Mouse (Mus musculus) lung, adult 2 months (tissue): ENCODE results near the gene Fbxo7.

ENCODE experiments used
- CTCF ChIP-seq: fragments of 200-500 bp; IDR thresholded peaks from 2 replicates; pipeline ENCODE4 v1.5.1; 2011; ENCODE audit warnings: mild to moderate bottlenecking, low read length, control low read depth; ENCODE audit not compliant: insufficient read depth
- POLR2A ChIP-seq: fragments of 200-500 bp; IDR thresholded peaks from 2 replicates; pipeline ENCODE4 v1.6.1; 2011; ENCODE audit warnings: low read depth, mild to moderate bottlenecking, control low read depth, low read length, borderline replicate concordance; ENCODE audit errors: extremely low read depth

DNA sequence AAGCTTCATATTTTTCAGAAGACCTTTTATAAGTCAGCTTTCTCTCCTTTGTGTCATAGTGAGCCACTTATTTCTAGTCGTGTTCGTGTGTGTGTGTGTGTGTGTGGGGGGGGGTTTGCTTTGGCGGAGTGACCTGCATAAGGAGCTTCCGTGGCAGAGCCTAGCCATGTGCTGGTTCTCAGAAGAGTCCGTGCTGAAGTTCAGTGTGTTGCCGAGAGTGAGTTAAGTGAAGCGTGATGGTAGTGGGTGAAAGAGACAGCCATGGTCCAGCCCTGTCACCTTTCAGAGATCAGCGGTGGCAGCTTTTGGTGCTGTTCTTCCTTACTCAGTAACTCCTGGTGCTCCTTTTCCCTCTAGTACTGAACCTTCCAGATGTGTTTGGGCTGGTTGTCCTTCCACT is 22.3 kb downstream of the Fbxo7 start:
- TF ChIP-seq POLR2A, result no peak
- no peak for TF ChIP-seq CTCF
